Mouse (Mus musculus) monocyte, adult 2 months (primary cell): ENCODE data around the gene Chmp3.

Source experiments
- DNase-seq, 2 experiments: peaks; one replicate each; pipeline ENCODE4 v3.0.0; 2022; ENCODE audit warnings: low spot score in 2 of 2, low read depth in 1 of 2

Gene Chmp3

GRCm38 (mm10) chr6:71608994-71609393, 65.4 kb downstream of the Chmp3 start:
- no peak for DNase-seq

DNA sequence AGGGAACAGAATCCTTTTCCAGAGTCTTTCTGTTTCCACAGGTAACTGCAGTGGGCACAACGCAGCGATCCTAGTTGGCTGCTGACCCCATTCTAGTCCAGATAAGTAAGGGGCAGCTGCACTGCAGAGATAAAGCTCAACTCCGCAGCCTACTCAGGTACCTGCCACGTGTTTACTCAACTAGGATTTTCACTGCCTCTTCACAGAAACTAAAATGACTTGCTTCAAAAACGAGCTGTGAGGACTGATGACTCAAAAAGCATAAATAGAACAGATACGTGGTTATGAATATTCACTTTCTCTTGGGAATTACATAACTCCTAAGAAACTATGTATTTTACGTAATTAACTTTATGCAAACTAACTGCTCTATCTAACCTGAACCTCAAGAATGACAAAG, 66.4 kb downstream of the Chmp3 start:
- no peak for DNase-seq

DNA sequence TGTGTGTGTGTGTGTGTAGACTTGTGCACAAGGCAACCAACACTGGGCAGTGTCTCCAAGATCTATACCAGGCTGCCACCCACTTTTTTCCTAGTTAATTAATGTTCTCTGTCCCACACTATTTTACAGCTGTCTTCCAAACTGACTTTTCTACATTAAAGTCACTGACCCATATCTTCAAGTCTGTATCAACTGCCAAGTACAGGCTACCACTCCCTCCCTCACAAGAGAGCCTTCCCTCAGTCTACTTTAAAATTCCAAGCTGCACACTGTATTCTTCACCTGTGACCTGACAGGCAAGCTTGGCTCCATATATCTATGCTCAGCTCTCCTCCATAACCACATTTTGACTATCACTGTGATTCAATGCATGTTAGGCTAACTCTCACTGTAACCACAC, 69.6 kb downstream of the Chmp3 start:
- DNase-seq = no peak

- DNase-seq = no peak
Measured at GRCm38 (mm10) chr6:71616959-71617358, 73.4 kb downstream of the Chmp3 start.

- DNase-seq = no peak
Measured at GRCm38 (mm10) chr6:71621551-71621950, 78.0 kb downstream of the Chmp3 start.

DNA sequence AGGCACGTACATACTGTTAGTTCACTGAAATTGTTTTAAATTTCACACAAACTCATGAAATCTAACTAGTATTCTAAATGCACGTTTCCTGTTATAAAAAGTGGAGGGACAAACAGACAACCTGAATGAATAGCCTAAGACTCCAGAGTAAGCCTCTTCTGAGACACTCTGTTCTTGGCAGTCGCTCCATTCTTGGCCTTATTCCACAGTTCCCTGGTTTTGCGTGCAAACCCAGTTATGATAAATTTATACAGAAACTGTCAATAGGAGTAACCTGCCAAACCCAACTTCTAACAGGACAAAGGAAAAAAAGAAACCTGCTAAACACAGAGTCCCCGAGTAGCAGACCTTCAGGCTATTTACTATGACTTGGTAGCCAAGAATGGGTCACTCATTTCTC, 78.4 kb downstream of the Chmp3 start:
- DNase-seq = no peak

GRCm38 (mm10) chr6:71624723-71625122, 81.1 kb downstream of the Chmp3 start:
- DNase-seq = no peak

DNA sequence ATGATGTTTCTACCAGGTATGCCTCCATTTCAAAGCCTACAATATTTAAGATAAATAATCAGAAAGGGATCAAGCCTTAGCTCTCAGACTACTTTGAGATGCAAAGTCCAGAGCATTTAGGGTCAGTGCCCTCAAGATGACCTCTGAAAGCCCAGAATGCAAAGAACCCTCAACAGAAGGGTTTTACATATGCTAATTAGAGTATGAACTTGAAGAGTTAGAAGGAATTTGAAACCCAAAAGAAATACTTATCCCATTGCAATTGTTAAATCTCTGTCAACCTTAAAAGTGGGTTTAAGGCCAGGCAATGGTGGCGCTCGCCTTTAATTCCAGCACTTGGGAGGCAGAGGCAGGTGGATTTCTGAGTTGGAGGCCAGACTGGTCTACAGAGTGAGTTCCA, 82.4 kb downstream of the Chmp3 start:
- no peak for DNase-seq

DNA sequence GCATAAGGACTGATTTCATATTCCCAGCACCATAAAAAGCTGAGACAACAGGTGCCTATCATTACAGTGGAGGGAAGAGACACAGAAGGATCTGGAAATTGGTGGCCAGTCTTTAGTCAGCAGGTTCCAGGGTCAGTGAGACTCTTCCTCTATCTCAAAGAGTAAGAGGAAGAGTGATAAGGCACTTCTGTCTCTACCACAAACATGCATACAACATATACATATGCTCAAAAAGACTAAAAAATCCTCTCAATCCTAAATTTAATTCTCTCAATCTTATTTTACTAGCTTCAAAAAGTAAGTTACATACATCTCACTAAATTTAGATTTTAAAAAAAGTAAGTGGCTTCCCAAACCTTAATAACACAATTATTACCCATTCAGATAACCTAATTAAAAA, 83.7 kb downstream of the Chmp3 start:
- no peak for DNase-seq

DNA sequence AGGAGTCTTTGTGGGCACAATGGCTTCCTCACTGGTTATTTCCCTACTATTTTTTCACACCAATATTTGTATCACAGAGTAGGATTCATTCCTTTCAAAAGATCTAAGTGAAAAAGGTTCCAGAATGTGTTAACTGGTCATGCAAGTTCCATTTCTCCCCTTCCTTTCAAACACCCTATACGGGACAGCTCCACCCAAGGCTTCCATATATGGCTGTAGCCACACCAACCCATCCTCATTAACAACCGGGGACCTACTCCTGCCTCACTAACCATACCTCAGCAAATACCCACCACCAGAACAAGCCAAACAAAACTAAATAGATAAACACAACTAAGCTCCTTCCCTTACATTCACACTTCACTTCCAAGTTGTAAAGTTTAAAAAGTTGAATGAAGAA, 87.6 kb downstream of the Chmp3 start:
- no peak for DNase-seq

- DNase-seq = peak in 1 of 2 experiments; percentile 36
Measured at GRCm38 (mm10) chr6:71631706-71632461, 88.3 kb downstream of the Chmp3 start.
